Comparison of ENCODE assay signal across 8 mouse cellular contexts in the genomic region with DNA sequence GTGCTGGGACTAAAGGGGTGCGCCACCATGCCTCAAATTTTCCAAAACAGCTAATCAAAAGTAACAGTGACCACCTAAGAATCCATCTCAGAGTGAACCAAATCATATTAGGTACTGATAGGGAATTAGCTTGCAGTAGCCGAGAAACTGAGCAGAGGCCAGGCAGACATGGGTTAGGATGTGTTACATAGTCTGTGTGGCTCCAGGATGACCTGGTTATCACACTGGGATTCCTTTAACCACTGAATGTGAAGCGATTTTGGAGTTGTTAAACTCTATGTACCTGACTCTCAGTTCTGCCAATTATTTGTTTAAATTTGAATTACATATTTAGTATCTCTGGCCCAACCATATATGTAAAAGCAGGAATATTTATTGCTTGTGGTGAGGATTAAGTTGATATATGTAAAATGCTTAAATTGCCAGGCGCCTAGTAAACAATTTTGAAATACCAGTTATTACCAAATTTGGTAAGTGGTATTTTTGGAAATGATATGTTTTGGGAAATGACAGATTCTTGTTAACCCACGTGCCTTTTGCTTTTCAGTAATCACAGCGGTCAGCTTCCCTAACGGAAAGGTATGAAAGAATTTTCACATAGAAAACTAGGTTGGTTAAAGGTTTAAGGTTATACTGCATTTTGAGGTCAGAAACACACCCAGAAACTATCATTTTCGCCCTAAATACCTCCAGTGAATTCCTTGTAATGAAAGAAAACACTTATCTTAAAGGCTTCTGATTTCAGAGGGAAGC. TPM values are rescaled to one million over a fixed set of nuclear protein-coding genes. Genes with fewer than 3 reads are reported as not detected.
DNase-seq lines count a peak whose midpoint lies in the region; ATAC-seq and TF ChIP-seq lines count a peak whose summit lies in the region.

No protein-coding gene starts in this region.

- no peaks in the 10 kb centered on the region for H3K9me3 ChIP-seq in lung, postnatal 0 days (ENCODE audit: low read length)
- H3K9me3 ChIP-seq in forebrain, embryonic 12.5 days = no peaks in the 10 kb centered on the region
- H3K9me3 ChIP-seq in liver, embryonic 11.5 days (ENCODE audit: control insufficient read depth, low read length) = no peaks in the 10 kb centered on the region
- H3K9me3 ChIP-seq in stomach, embryonic 15.5 days = no peaks in the 10 kb centered on the region

- no peaks in the 10 kb centered on the region for H3K36me3 ChIP-seq in lung, postnatal 0 days (ENCODE audit: insufficient read depth, low read length)
- H3K36me3 ChIP-seq in forebrain, embryonic 12.5 days (replicated peaks) = no peaks in the 10 kb centered on the region; the same call in 1 of the 2 replicates
- H3K36me3 ChIP-seq in liver, embryonic 11.5 days (ENCODE audit: control insufficient read depth, insufficient read depth, low read length) = no peaks in the 10 kb centered on the region
- H3K36me3 ChIP-seq in stomach, embryonic 15.5 days = no peaks in the 10 kb centered on the region

- no peak overlapping the region for H3K9ac ChIP-seq in lung, postnatal 0 days (replicated peaks; ENCODE audit: low read depth)
- no peak overlapping the region for H3K9ac ChIP-seq in forebrain, embryonic 12.5 days
- H3K9ac ChIP-seq in liver, embryonic 11.5 days (ENCODE audit: low read depth, low read length) = peak overlapping the region; percentile 48; the same call in 1 of the 2 replicates
- no peak overlapping the region for H3K9ac ChIP-seq in stomach, embryonic 15.5 days

- peak overlapping the region; percentile 50 for H3K4me2 ChIP-seq in lung, postnatal 0 days (replicated peaks; ENCODE audit: low read depth, low read length)
- H3K4me2 ChIP-seq in forebrain, embryonic 12.5 days = peak overlapping the region; percentile 36
- H3K4me2 ChIP-seq in liver, embryonic 11.5 days = peak overlapping the region; percentile 72
- peak overlapping the region; percentile 55 for H3K4me2 ChIP-seq in stomach, embryonic 15.5 days

- H3K27ac ChIP-seq in lung, postnatal 0 days (ENCODE audit: low read length) = peak overlapping the region; percentile 76
- peak overlapping the region; percentile 62; the same call in 1 of the 2 replicates for H3K27ac ChIP-seq in forebrain, embryonic 12.5 days
- peak overlapping the region; percentile 58; the same call in 1 of the 2 replicates for H3K27ac ChIP-seq in liver, embryonic 11.5 days (ENCODE audit: low read depth, low read length)
- H3K27ac ChIP-seq in stomach, embryonic 15.5 days = peak overlapping the region; percentile 77

- no peaks in the 10 kb centered on the region for H3K27me3 ChIP-seq in lung, postnatal 0 days (replicated peaks; ENCODE audit: insufficient read depth, low read length)
- H3K27me3 ChIP-seq in forebrain, embryonic 12.5 days = peaks cover 10% of the 10 kb centered on the region
- peaks cover 4% of the 10 kb centered on the region; the same call in 1 of the 2 replicates for H3K27me3 ChIP-seq in liver, embryonic 11.5 days (replicated peaks; ENCODE audit: control insufficient read depth, insufficient read depth, low read length)
- no peaks in the 10 kb centered on the region for H3K27me3 ChIP-seq in stomach, embryonic 15.5 days (replicated peaks)

- peak; percentile 19; the same call in 1 of the 2 replicates for TF ChIP-seq EP300 in lung, postnatal 0 days (IDR thresholded peaks at IDR 0.05)

- no peak for TF ChIP-seq CTCF in lung, postnatal 0 days (IDR thresholded peaks at IDR 0.05)

- H3K4me1 ChIP-seq in lung, postnatal 0 days (ENCODE audit: insufficient read depth, low read depth, low read length) = peaks cover 9% of the 10 kb centered on the region; the same call in 1 of the 2 replicates
- peaks cover 21% of the 10 kb centered on the region for H3K4me1 ChIP-seq in forebrain, embryonic 12.5 days
- peaks cover 20% of the 10 kb centered on the region for H3K4me1 ChIP-seq in liver, embryonic 11.5 days (replicated peaks; ENCODE audit: control insufficient read depth, insufficient read depth, low read length)
- 0 out of 2 replicates have a peak, but pooled peaks cover 7% of the 10 kb centered on the region for H3K4me1 ChIP-seq in stomach, embryonic 15.5 days

- WGBS in lung, postnatal 0 days = 35% methylated on average over 8 of the region's 8 CpGs
- WGBS in forebrain, embryonic 12.5 days = 54% methylated on average over 8 of the region's 8 CpGs
- WGBS in liver, embryonic 11.5 days = 45% methylated on average over 8 of the region's 8 CpGs
- 41% methylated on average over 8 of the region's 8 CpGs for WGBS in stomach, embryonic 15.5 days

- peak; percentile 5 for ATAC-seq in lung, postnatal 0 days
- ATAC-seq in forebrain, embryonic 12.5 days (ENCODE audit: low FRiP score) = 0 out of 2 replicates have a peak, but pooled peaks have one; percentile 6
- ATAC-seq in liver, embryonic 11.5 days (replicated peaks; ENCODE audit: low FRiP score) = no peak
- no peak for ATAC-seq in stomach, embryonic 15.5 days (ENCODE audit: insufficient read depth, low FRiP score, low read depth)
- ATAC-seq in activated CD4-positive, CD25-positive, alpha-beta regulatory T cell, adult 4 months = no peak

- DNase-seq in lung, postnatal 0 days (ENCODE audit: low spot score) = no peak
- no peak for DNase-seq in lung, postnatal 25 days (ENCODE audit: low spot score)
- DNase-seq in liver, embryonic 11.5 days (ENCODE audit: low spot score) = no peak
- DNase-seq in adrenal gland, adult 2 months = no peak
- no peak for DNase-seq in left cerebral cortex, adult 8-10 months (ENCODE audit: low spot score in 2 of 2)

- peak overlapping the region; percentile 45 for H3K4me3 ChIP-seq in lung, postnatal 0 days (ENCODE audit: low read depth, low read length)
- H3K4me3 ChIP-seq in forebrain, embryonic 12.5 days (replicated peaks) = peak overlapping the region; percentile 53
- peak overlapping the region; percentile 66 for H3K4me3 ChIP-seq in liver, embryonic 11.5 days (ENCODE audit: low read depth, low read length)
- H3K4me3 ChIP-seq in stomach, embryonic 15.5 days (replicated peaks) = peak overlapping the region; percentile 61

RNA-seq across cellular contexts. Expression of a gene that starts 0.6 kb away (rescaled TPM):
- polyA plus RNA-seq in lung, postnatal 0 days (2015; fragmentation: Nextera tagmentation; extraction: Ambion mirVana) = 19.2 and 22.4 TPM in 2 replicates
- polyA plus RNA-seq in forebrain, embryonic 12.5 days (2016; fragmentation: Nextera tagmentation; extraction: Ambion mirVana) = 51.3 and 53.3 TPM in 2 replicates
- 62.4 and 63.2 TPM in 2 replicates for polyA plus RNA-seq in liver, embryonic 11.5 days (2014; fragmentation: Nextera tagmentation; extraction: Ambion mirVana)
- polyA plus RNA-seq in stomach, embryonic 15.5 days (2015; fragmentation: Nextera tagmentation; extraction: Ambion mirVana) = 41.5 and 46.4 TPM in 2 replicates
- total RNA-seq in adrenal gland, adult 2 months (2021) = 10 to 100 TPM; 34.7 to 41.3 TPM
- polyA plus RNA-seq in adrenal gland, adult 2 months (2012; rRNA removed) = 9.5 and 10.9 TPM in 2 replicates
- total RNA-seq in left cerebral cortex, adult 8-10 months (2022) = 10 to 100 TPM; 22.5 to 27.2 (median 24.9) TPM
- polyA plus RNA-seq in activated CD4-positive, CD25-positive, alpha-beta regulatory T cell, adult 4 months (2017; shearing (Covaris generic)) = 10 to 100 TPM; 44.6 to 48.7 TPM

RNA-seq across cellular contexts. Expression of a gene that starts 34.5 kb away (rescaled TPM):
- polyA plus RNA-seq in lung, postnatal 0 days (2015; fragmentation: Nextera tagmentation; extraction: Ambion mirVana) = 47.5 and 54.3 TPM in 2 replicates
- polyA plus RNA-seq in forebrain, embryonic 12.5 days (2016; fragmentation: Nextera tagmentation; extraction: Ambion mirVana) = 138 and 146 TPM in 2 replicates
- polyA plus RNA-seq in liver, embryonic 11.5 days (2014; fragmentation: Nextera tagmentation; extraction: Ambion mirVana) = 52.1 and 60.2 TPM in 2 replicates
- 80.9 and 84.7 TPM in 2 replicates for polyA plus RNA-seq in stomach, embryonic 15.5 days (2015; fragmentation: Nextera tagmentation; extraction: Ambion mirVana)
- 10 to 100 TPM; 69.2 to 70.2 TPM for total RNA-seq in adrenal gland, adult 2 months (2021)
- 29.8 and 34.3 TPM in 2 replicates for polyA plus RNA-seq in adrenal gland, adult 2 months (2012; rRNA removed)
- 100 to 1,000 TPM; 139 to 152 (median 146) TPM for total RNA-seq in left cerebral cortex, adult 8-10 months (2022)
- 10 to 100 TPM; 36.1 to 43.0 TPM for polyA plus RNA-seq in activated CD4-positive, CD25-positive, alpha-beta regulatory T cell, adult 4 months (2017; shearing (Covaris generic))

RNA-seq across cellular contexts. Expression of a gene that starts 37.0 kb away (rescaled TPM):
- 0.23 and 0.24 TPM in 2 replicates for polyA plus RNA-seq in lung, postnatal 0 days (2015; fragmentation: Nextera tagmentation; extraction: Ambion mirVana)
- 0.11 and 0.22 TPM in 2 replicates for polyA plus RNA-seq in forebrain, embryonic 12.5 days (2016; fragmentation: Nextera tagmentation; extraction: Ambion mirVana)
- 0.03 TPM in 2 replicates for polyA plus RNA-seq in liver, embryonic 11.5 days (2014; fragmentation: Nextera tagmentation; extraction: Ambion mirVana)
- polyA plus RNA-seq in stomach, embryonic 15.5 days (2015; fragmentation: Nextera tagmentation; extraction: Ambion mirVana) = 0.19 and 0.21 TPM in 2 replicates
- total RNA-seq in adrenal gland, adult 2 months (2021) = 1 to 10 TPM; 1.2 TPM
- 0.99 and 1.2 TPM in 2 replicates for polyA plus RNA-seq in adrenal gland, adult 2 months (2012; rRNA removed)
- total RNA-seq in left cerebral cortex, adult 8-10 months (2022) = under 1 TPM; 0.20 to 0.50 (median 0.28) TPM
- polyA plus RNA-seq in activated CD4-positive, CD25-positive, alpha-beta regulatory T cell, adult 4 months (2017; shearing (Covaris generic)) = under 1 TPM; 0.11 to 0.45 TPM

RNA-seq across cellular contexts. Expression of a gene that starts 47.4 kb away (rescaled TPM):
- 2.4 and 2.5 TPM in 2 replicates for polyA plus RNA-seq in lung, postnatal 0 days (2015; fragmentation: Nextera tagmentation; extraction: Ambion mirVana)
- polyA plus RNA-seq in forebrain, embryonic 12.5 days (2016; fragmentation: Nextera tagmentation; extraction: Ambion mirVana) = 7.9 and 8.0 TPM in 2 replicates
- polyA plus RNA-seq in liver, embryonic 11.5 days (2014; fragmentation: Nextera tagmentation; extraction: Ambion mirVana) = 2.2 and 2.4 TPM in 2 replicates
- 3.4 and 3.8 TPM in 2 replicates for polyA plus RNA-seq in stomach, embryonic 15.5 days (2015; fragmentation: Nextera tagmentation; extraction: Ambion mirVana)
- 10 to 100 TPM; 20.3 to 20.8 TPM for total RNA-seq in adrenal gland, adult 2 months (2021)
- 9.9 and 10.3 TPM in 2 replicates for polyA plus RNA-seq in adrenal gland, adult 2 months (2012; rRNA removed)
- 10 to 100 TPM; 70.3 to 77.2 (median 75.1) TPM for total RNA-seq in left cerebral cortex, adult 8-10 months (2022)
- 1 to 10 TPM; 6.1 to 7.8 TPM for polyA plus RNA-seq in activated CD4-positive, CD25-positive, alpha-beta regulatory T cell, adult 4 months (2017; shearing (Covaris generic))

Comparison
In these comparisons a context has a peak if more than half of its experiments do, and no peak if none do; other contexts are left out.
1. ATAC-seq: peak in lung, postnatal 0 days (single experiment) and forebrain, embryonic 12.5 days (single experiment); none in liver, embryonic 11.5 days (single experiment), stomach, embryonic 15.5 days (single experiment) and activated CD4-positive, CD25-positive, alpha-beta regulatory T cell, adult 4 months (single experiment).
2. Peak in every context shown above with its lines, with median percentiles within 50 percentile points of each other: H3K27ac ChIP-seq, H3K4me2 ChIP-seq and H3K4me3 ChIP-seq.